Mouse (Mus musculus) limb, embryonic 14.5 days (tissue): Measurements from ENCODE around the gene Nmnat2. TPM values are rescaled to one million over a fixed set of nuclear protein-coding genes. Genes with fewer than 3 reads are reported as not detected.

Experiments
- ATAC-seq: fragments of 200-750 bp; cut with Nextera tagmentation; 2 replicates; pipeline ENCODE4 v1.8.0; 2017; ENCODE audit warnings: low read depth, moderate number of reproducible peaks, moderate TSS enrichment; ENCODE audit not compliant: low FRiP score
- DNase-seq: peaks from one replicate; pipeline ENCODE4 v3.0.0-alpha.2; 2015; ENCODE audit warnings: low spot score
- H3K27ac ChIP-seq: fragments of 300-500 bp; sonication (generic); replicated peaks from 2 replicates; pipeline ENCODE4 v1.5.1; 2014; ENCODE audit warnings: low read depth, mild to moderate bottlenecking, low read length, moderate library complexity, mixed read lengths
- H3K27me3 ChIP-seq: fragments of 300-500 bp; sonication (generic); 2 replicates; pipeline ENCODE4 v1.6.1; 2014; ENCODE audit warnings: low read length, mixed read lengths; ENCODE audit not compliant: control insufficient read depth, insufficient read depth
- H3K36me3 ChIP-seq: fragments of 300-500 bp; sonication (generic); 2 replicates; pipeline ENCODE4 v1.6.1; 2014; ENCODE audit warnings: mild to moderate bottlenecking, low read length, moderate library complexity, mixed read lengths; ENCODE audit not compliant: control insufficient read depth, insufficient read depth
- H3K4me1 ChIP-seq: fragments of 300-500 bp; sonication (generic); 2 replicates; pipeline ENCODE4 v1.6.1; 2014; ENCODE audit warnings: antibody characterized with exemption, low read length, mixed read lengths; ENCODE audit not compliant: control insufficient read depth, insufficient read depth
- H3K4me2 ChIP-seq: fragments of 300-500 bp; sonication (generic); replicated peaks from 2 replicates; pipeline ENCODE4 v1.6.1; 2014; ENCODE audit warnings: low read depth, mild to moderate bottlenecking, low read length, moderate library complexity; ENCODE audit not compliant: severe bottlenecking
- H3K4me3 ChIP-seq: fragments of 300-500 bp; sonication (generic); replicated peaks from 2 replicates; pipeline ENCODE4 v1.5.1; 2014; ENCODE audit warnings: low read length
- H3K9ac ChIP-seq: fragments of 300-500 bp; sonication (generic); 2 replicates; pipeline ENCODE4 v1.6.1; 2014; ENCODE audit warnings: mild to moderate bottlenecking, low read depth, low read length, moderate library complexity; ENCODE audit not compliant: severe bottlenecking
- H3K9me3 ChIP-seq: fragments of 300-500 bp; sonication (generic); 2 replicates; pipeline ENCODE4 v1.6.1; 2016; ENCODE audit warnings: low read length; ENCODE audit not compliant: control insufficient read depth
- POLR2A ChIP-seq: fragments of 200-500 bp; IDR thresholded peaks from 2 replicates; pipeline ENCODE4 v1.8.0; 2012; ENCODE audit warnings: inconsistent platforms, mild to moderate bottlenecking, moderate library complexity, borderline replicate concordance; ENCODE audit not compliant: insufficient read depth, insufficient read length; ENCODE audit errors: extremely low read depth
- WGBS: fragments of 180-500 bp; shearing (Covaris S2); extraction: QIAGEN DNeasy Blood & Tissue Kit; methylation state at CpG from one replicate; pipeline ENCODE4 v1.1.7; 2014; 5-methylcytosine and 5-hydroxymethylcytosine counted together
- polyA plus RNA-seq, 2 experiments: library from polyadenylated mRNA; depleted of rRNA in 1 of 2; stranded (reverse) in 1 of 2; unstranded in 1 of 2; fragments of >200 nt; fragmentation: Nextera tagmentation in 1 of 2; extraction: Ambion mirVana in 1 of 2; gene quantifications; 2 replicates each; pipeline versions ENCODE4 v1.2.1 to v1.2.3; 2012 to 2014

Nmnat2 gene
- polyA plus RNA-seq, 2 experiments, result 1.6 to 2.0 TPM

- ATAC-seq, result peak; percentile 54; the same call in 1 of the 2 replicates
These were observed 136.8 kb downstream of the Nmnat2 start for GRCm38 (mm10) chr1:153091438-153092236.

GRCm38 (mm10) chr1:153092237-153092975, 137.6 kb downstream of the Nmnat2 start:
- ATAC-seq, result peak; percentile 51; the same call in 1 of the 2 replicates

More at GRCm38 (mm10) chr1:153091438-153092236, 136.8 kb downstream of the Nmnat2 start:
- WGBS, result 33% methylated on average over 9 of the region's 9 CpGs
- no peak for TF ChIP-seq POLR2A
- Histone ChIP-seq H3K4me3 (no peak overlapping the region), H3K4me1 (peaks cover 9% of the 10 kb centered on the region), H3K27me3 (no peaks in the 10 kb centered on the region), H3K9ac (no peak overlapping the region), H3K4me2 (no peak overlapping the region), H3K36me3 (no peaks in the 10 kb centered on the region), H3K9me3 (no peaks in the 10 kb centered on the region), H3K27ac (no peak overlapping the region)
- DNase-seq, result peak; percentile 42

GRCm38 (mm10) chr1:153093172-153093571, 138.4 kb downstream of the Nmnat2 start:
- H3K27me3 ChIP-seq, result no peaks in the 10 kb centered on the region
- no peak overlapping the region for H3K9ac ChIP-seq
- H3K4me1 ChIP-seq, result peaks cover 9% of the 10 kb centered on the region
- H3K27ac ChIP-seq, result no peak overlapping the region
- no peak for TF ChIP-seq POLR2A
- no peak overlapping the region for H3K4me2 ChIP-seq
- ATAC-seq (no peak), DNase-seq (no peak)
- WGBS, result 67% methylated on average over 5 of the region's 5 CpGs
- H3K9me3 ChIP-seq, result no peaks in the 10 kb centered on the region
- H3K4me3 ChIP-seq, result no peak overlapping the region
- no peaks in the 10 kb centered on the region for H3K36me3 ChIP-seq

More at GRCm38 (mm10) chr1:153092237-153092975, 137.6 kb downstream of the Nmnat2 start:
- Histone ChIP-seq H3K4me1 (peaks cover 9% of the 10 kb centered on the region), H3K4me2 (no peak overlapping the region), H3K9me3 (no peaks in the 10 kb centered on the region), H3K36me3 (no peaks in the 10 kb centered on the region), H3K9ac (no peak overlapping the region), H3K27me3 (no peaks in the 10 kb centered on the region), H3K4me3 (no peak overlapping the region), H3K27ac (no peak overlapping the region)
- peak; percentile 67 for DNase-seq
- no peak for TF ChIP-seq POLR2A
- WGBS, result 52% methylated on average over 5 of the region's 5 CpGs

GRCm38 (mm10) chr1:153093581-153093980, 138.8 kb downstream of the Nmnat2 start:
- Histone ChIP-seq H3K9ac (no peak overlapping the region), H3K9me3 (no peaks in the 10 kb centered on the region), H3K27ac (no peak overlapping the region), H3K4me3 (no peak overlapping the region), H3K27me3 (no peaks in the 10 kb centered on the region), H3K4me2 (no peak overlapping the region), H3K36me3 (no peaks in the 10 kb centered on the region), H3K4me1 (peaks cover 9% of the 10 kb centered on the region)
- TF ChIP-seq POLR2A, result no peak
- 64% methylated on average over 4 of the region's 4 CpGs for WGBS
- no peak for ATAC-seq
- no peak for DNase-seq

- no peak overlapping the region for H3K9ac ChIP-seq
- no peak for ATAC-seq
- no peaks in the 10 kb centered on the region for H3K9me3 ChIP-seq
- no peaks in the 10 kb centered on the region for H3K27me3 ChIP-seq
- no peaks in the 10 kb centered on the region for H3K36me3 ChIP-seq
- no peak for DNase-seq
- no peak overlapping the region for H3K4me3 ChIP-seq
- H3K4me1 ChIP-seq, result peaks cover 9% of the 10 kb centered on the region
- H3K27ac ChIP-seq, result no peak overlapping the region
- H3K4me2 ChIP-seq, result no peak overlapping the region
- no peak for TF ChIP-seq POLR2A
- 52% methylated on average over 12 of the region's 12 CpGs for WGBS
These were observed 139.7 kb downstream of the Nmnat2 start for GRCm38 (mm10) chr1:153094226-153095076.
